Mouse (Mus musculus) testis, postnatal 10 days (tissue): Measurements from ENCODE around the gene Tusc2.

Source experiments
- DNase-seq: peaks from one replicate; pipeline ENCODE4 v3.0.0; 2021; ENCODE audit warnings: low spot score

The Tusc2 gene

GRCm38 (mm10) chr9:107611456-107612190 lies 48.6 kb downstream of the Tusc2 start:
- no peak for DNase-seq

GRCm38 (mm10) chr9:107612191-107612944 lies 49.3 kb downstream of the Tusc2 start:
- DNase-seq, result peak; percentile 99

- DNase-seq, result no peak
These were observed 50.0 kb downstream of the Tusc2 start for GRCm38 (mm10) chr9:107612945-107613569.

GRCm38 (mm10) chr9:107615035-107615434 lies 52.0 kb downstream of the Tusc2 start:
- DNase-seq, result no peak
